Mouse (Mus musculus) hindbrain, embryonic 13.5 days (tissue): ENCODE results near the gene Shmt2. TPM values are rescaled to one million over a fixed set of nuclear protein-coding genes. Genes with fewer than 3 reads are reported as not detected.

Experiments used
- ATAC-seq: fragments of 200-750 bp; cut with Nextera tagmentation; 2 replicates; pipeline ENCODE4 v1.8.0; 2017; ENCODE audit warnings: moderate TSS enrichment; ENCODE audit not compliant: low FRiP score
- H3K27ac ChIP-seq: fragments of 300-500 bp; sonication (generic); 2 replicates; pipeline ENCODE4 v1.5.1; 2015; ENCODE audit warnings: inconsistent platforms, mild to moderate bottlenecking, moderate library complexity
- H3K27me3 ChIP-seq: fragments of 300-500 bp; sonication (generic); 2 replicates; pipeline ENCODE4 v1.6.1; 2015; ENCODE audit warnings: mild to moderate bottlenecking, inconsistent platforms
- H3K36me3 ChIP-seq: fragments of 300-500 bp; sonication (generic); 2 replicates; pipeline ENCODE4 v1.6.1; 2015; ENCODE audit warnings: mild to moderate bottlenecking, inconsistent platforms
- H3K4me1 ChIP-seq: fragments of 300-500 bp; sonication (generic); replicated peaks from 2 replicates; pipeline ENCODE4 v1.6.1; 2015; ENCODE audit warnings: inconsistent platforms
- H3K4me2 ChIP-seq: fragments of 300-500 bp; sonication (generic); 2 replicates; pipeline ENCODE4 v1.6.1; 2015; ENCODE audit warnings: inconsistent platforms, mild to moderate bottlenecking, moderate library complexity
- H3K4me3 ChIP-seq: fragments of 300-500 bp; sonication (generic); 2 replicates; pipeline ENCODE4 v1.5.1; 2015; ENCODE audit warnings: mild to moderate bottlenecking, inconsistent platforms
- H3K9ac ChIP-seq: fragments of 300-500 bp; sonication (generic); 2 replicates; pipeline ENCODE4 v1.6.1; 2015; ENCODE audit warnings: mild to moderate bottlenecking, inconsistent platforms
- H3K9me3 ChIP-seq: fragments of 300-500 bp; sonication (generic); 2 replicates; pipeline ENCODE4 v1.6.1; 2016; ENCODE audit warnings: inconsistent platforms
- WGBS: fragments of 180-500 bp; shearing (Covaris S2); methylation state at CpG from one replicate; pipeline ENCODE4 v1.1.7; 2015; 5-methylcytosine and 5-hydroxymethylcytosine counted together
- polyA plus RNA-seq: library from polyadenylated mRNA; unstranded; fragments of >200 nt; fragmentation: Nextera tagmentation; extraction: Ambion mirVana; gene quantifications from 2 replicates; pipeline ENCODE4 v1.2.1, GENCODE M21; 2015

Gene Shmt2
- polyA plus RNA-seq, 1 experiment from 2014 or later: 57.5 TPM

GRCm38 (mm10) chr10:127479131-127479530, 43.1 kb downstream of the Shmt2 start:
- Histone ChIP-seq H3K9me3 (no peaks in the 10 kb centered on the region), H3K27ac (no peak overlapping the region), H3K27me3 (no peaks in the 10 kb centered on the region), H3K9ac (no peak overlapping the region), H3K4me3 (no peak overlapping the region), H3K36me3 (peaks cover 73% of the 10 kb centered on the region), H3K4me1 (no peaks in the 10 kb centered on the region), H3K4me2 (no peak overlapping the region)
- WGBS: 95% methylated on average over 4 of the region's 4 CpGs
- ATAC-seq: no peak

- Histone ChIP-seq H3K9ac (no peak overlapping the region), H3K4me2 (no peak overlapping the region), H3K36me3 (peaks cover 70% of the 10 kb centered on the region), H3K27me3 (no peaks in the 10 kb centered on the region), H3K27ac (no peak overlapping the region), H3K4me1 (no peaks in the 10 kb centered on the region), H3K4me3 (no peak overlapping the region), H3K9me3 (no peaks in the 10 kb centered on the region)
- 81% methylated on average over 7 of the region's 7 CpGs for WGBS
- no peak for ATAC-seq
Observed at GRCm38 (mm10) chr10:127477301-127477700, 44.9 kb downstream of the Shmt2 start.

- H3K9ac ChIP-seq: no peak overlapping the region
- ATAC-seq: no peak
- WGBS: 79% methylated on average over 3 of the region's 3 CpGs
- peaks cover 69% of the 10 kb centered on the region for H3K36me3 ChIP-seq
- H3K4me1 ChIP-seq: no peaks in the 10 kb centered on the region
- no peak overlapping the region for H3K4me2 ChIP-seq
- H3K4me3 ChIP-seq: no peak overlapping the region
- no peaks in the 10 kb centered on the region for H3K27me3 ChIP-seq
- H3K27ac ChIP-seq: no peak overlapping the region
- H3K9me3 ChIP-seq: no peaks in the 10 kb centered on the region
Observed at GRCm38 (mm10) chr10:127476541-127476940, 45.7 kb downstream of the Shmt2 start.

GRCm38 (mm10) chr10:127475175-127475574, 47.1 kb downstream of the Shmt2 start:
- Histone ChIP-seq H3K27me3 (no peaks in the 10 kb centered on the region), H3K36me3 (peaks cover 67% of the 10 kb centered on the region), H3K27ac (no peak overlapping the region), H3K4me1 (no peaks in the 10 kb centered on the region), H3K9ac (no peak overlapping the region), H3K4me3 (no peak overlapping the region), H3K4me2 (no peak overlapping the region), H3K9me3 (no peaks in the 10 kb centered on the region)
- no peak for ATAC-seq
- 98% methylated on average over 4 of the region's 4 CpGs for WGBS

- Histone ChIP-seq H3K9ac (no peak overlapping the region), H3K4me3 (no peak overlapping the region), H3K36me3 (peaks cover 74% of the 10 kb centered on the region), H3K4me2 (no peak overlapping the region), H3K27me3 (no peaks in the 10 kb centered on the region), H3K4me1 (no peaks in the 10 kb centered on the region), H3K27ac (no peak overlapping the region), H3K9me3 (no peaks in the 10 kb centered on the region)
- 83% methylated on average over 9 of the region's 9 CpGs for WGBS
- ATAC-seq: no peak
Observed at GRCm38 (mm10) chr10:127472722-127473121, 49.5 kb downstream of the Shmt2 start.

- 72% methylated on average over 15 of the region's 15 CpGs for WGBS
- no peaks in the 10 kb centered on the region for H3K4me1 ChIP-seq
Observed at GRCm38 (mm10) chr10:127471281-127471988, 50.8 kb downstream of the Shmt2 start.

More at GRCm38 (mm10) chr10:127471281-127471988, 50.8 kb downstream of the Shmt2 start:
- no peak overlapping the region for H3K4me2 ChIP-seq
- H3K4me3 ChIP-seq: no peak overlapping the region
- H3K9me3 ChIP-seq: no peaks in the 10 kb centered on the region
- H3K36me3 ChIP-seq: peaks cover 66% of the 10 kb centered on the region
- H3K9ac ChIP-seq: no peak overlapping the region
- H3K27ac ChIP-seq: no peak overlapping the region
- no peak for ATAC-seq
- no peaks in the 10 kb centered on the region for H3K27me3 ChIP-seq

Other genes with a start within 250 kb of the Shmt2 start
- 12.1 and 16.5 TPM in 2 replicates for gene Mbd6, start 233.4 kb downstream of the Shmt2 start, polyA plus RNA-seq
- gene Mars, start 210.7 kb downstream of the Shmt2 start, polyA plus RNA-seq: 116 and 119 TPM in 2 replicates
- 1.0 and 1.1 TPM in 2 replicates for gene Arhgap9, start 200.5 kb downstream of the Shmt2 start, polyA plus RNA-seq
- gene Gli1, start 180.5 kb downstream of the Shmt2 start, polyA plus RNA-seq: 1.6 and 1.8 TPM in 2 replicates
- gene Inhbe, start 168.0 kb downstream of the Shmt2 start, polyA plus RNA-seq: not detected in 2 replicates
- gene Inhbc, start 152.0 kb downstream of the Shmt2 start, polyA plus RNA-seq: 0.09 TPM in 1 of 2 replicates, not detected in the other
- 36.4 and 39.9 TPM in 2 replicates for gene R3hdm2, start 142.1 kb downstream of the Shmt2 start, polyA plus RNA-seq
- 2.5 TPM in 2 replicates for gene Stac3, start 20.8 kb downstream of the Shmt2 start, polyA plus RNA-seq
- 13.4 and 15.5 TPM in 2 replicates for gene Ndufa4l2, start 7.5 kb downstream of the Shmt2 start, polyA plus RNA-seq
- 139 and 176 TPM in 2 replicates for gene Nxph4, start 12.1 kb upstream of the Shmt2 start, polyA plus RNA-seq
- gene Lrp1, start 98.7 kb upstream of the Shmt2 start, polyA plus RNA-seq: 101 and 108 TPM in 2 replicates
- 4.9 and 5.0 TPM in 2 replicates for gene Stat6, start 120.5 kb upstream of the Shmt2 start, polyA plus RNA-seq
- gene Nemp1, start 144.5 kb upstream of the Shmt2 start, polyA plus RNA-seq: 3.9 and 4.0 TPM in 2 replicates
- gene Nab2, start 146.1 kb upstream of the Shmt2 start, polyA plus RNA-seq: 2.3 and 3.3 TPM in 2 replicates
- 0.43 and 0.74 TPM in 2 replicates for gene Myo1a, start 182.7 kb upstream of the Shmt2 start, polyA plus RNA-seq
- not detected in 2 replicates for gene Tac2, start 202.0 kb upstream of the Shmt2 start, polyA plus RNA-seq
- 3.7 and 3.8 TPM in 2 replicates for gene Zbtb39, start 217.1 kb upstream of the Shmt2 start, polyA plus RNA-seq
- 0.81 and 0.83 TPM in 2 replicates for gene Gpr182, start 229.3 kb upstream of the Shmt2 start, polyA plus RNA-seq
- not detected in 2 replicates for gene Rdh1, start 237.3 kb upstream of the Shmt2 start, polyA plus RNA-seq
- not detected in 2 replicates for gene Rdh16f1, start 237.3 kb upstream of the Shmt2 start, polyA plus RNA-seq